Mouse (Mus musculus) kidney, embryonic 16.5 days (tissue): Measurements from ENCODE around the gene Esrrg. TPM values are rescaled to one million over a fixed set of nuclear protein-coding genes. Genes with fewer than 3 reads are reported as not detected.

Source experiments
- ATAC-seq: fragments of 200-750 bp; cut with Nextera tagmentation; 2 replicates; pipeline ENCODE4 v1.8.0; 2017; ENCODE audit warnings: moderate TSS enrichment; ENCODE audit not compliant: low FRiP score, low TSS enrichment
- H3K27ac ChIP-seq: fragments of 300-500 bp; sonication (generic); 2 replicates; pipeline ENCODE4 v1.5.1; 2014; ENCODE audit warnings: low read length
- H3K27me3 ChIP-seq: fragments of 300-500 bp; sonication (generic); 2 replicates; pipeline ENCODE4 v1.6.1; 2014; ENCODE audit warnings: low read length, control low read depth, mixed read lengths; ENCODE audit not compliant: insufficient read depth
- H3K36me3 ChIP-seq: fragments of 300-500 bp; sonication (generic); 2 replicates; pipeline ENCODE4 v1.6.1; 2014; ENCODE audit warnings: low read length, control low read depth, mixed read lengths; ENCODE audit not compliant: insufficient read depth
- H3K4me1 ChIP-seq: fragments of 300-500 bp; sonication (generic); 2 replicates; pipeline ENCODE4 v1.6.1; 2014; ENCODE audit warnings: low read length, control low read depth, mixed read lengths; ENCODE audit not compliant: insufficient read depth
- H3K4me2 ChIP-seq: fragments of 300-500 bp; sonication (generic); replicated peaks from 2 replicates; pipeline ENCODE4 v1.6.1; 2014; ENCODE audit warnings: low read depth, low read length
- H3K4me3 ChIP-seq: fragments of 300-500 bp; sonication (generic); 2 replicates; pipeline ENCODE4 v1.5.1; 2014; ENCODE audit warnings: mild to moderate bottlenecking, low read length
- H3K9ac ChIP-seq: fragments of 300-500 bp; sonication (generic); replicated peaks from 2 replicates; pipeline ENCODE4 v1.6.1; 2014; ENCODE audit warnings: low read length
- H3K9me3 ChIP-seq: fragments of 300-500 bp; sonication (generic); 2 replicates; pipeline ENCODE4 v1.6.1; 2016; ENCODE audit warnings: low read length, control low read depth
- WGBS: fragments of 180-500 bp; shearing (Covaris S2); extraction: QIAGEN DNeasy Blood & Tissue Kit; methylation state at CpG from one replicate; pipeline ENCODE4 v1.1.7; 2014; 5-methylcytosine and 5-hydroxymethylcytosine counted together
- polyA plus RNA-seq: library from polyadenylated mRNA; unstranded; fragments of >200 nt; fragmentation: Nextera tagmentation; extraction: Ambion mirVana; gene quantifications from 2 replicates; pipeline ENCODE4 v1.2.1, GENCODE M21; 2015

The Esrrg gene
- polyA plus RNA-seq, 1 experiment from 2014 or later: 36.0 TPM

DNA sequence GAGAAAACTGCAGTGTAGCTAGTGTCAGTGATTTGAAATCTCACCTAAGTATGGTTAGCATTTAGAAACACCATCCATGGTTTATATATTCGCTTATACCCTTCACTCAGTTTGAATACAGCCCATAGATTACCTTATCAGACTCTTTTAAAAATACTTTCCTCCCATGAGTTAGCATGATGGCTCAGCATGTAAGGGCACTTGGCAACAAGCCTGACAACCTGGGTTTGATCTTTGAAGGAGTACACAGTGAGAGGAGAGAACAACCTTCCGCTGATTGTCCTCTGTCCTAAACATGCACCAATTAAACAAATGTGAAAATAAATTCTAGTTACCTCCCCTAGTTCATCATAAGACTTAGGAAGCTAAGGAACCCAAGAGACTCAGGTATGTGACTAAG is 550.5 kb downstream of the Esrrg start:
- Histone ChIP-seq H3K27me3 (no peaks in the 10 kb centered on the region), H3K9ac (no peak overlapping the region), H3K4me2 (no peak overlapping the region), H3K4me3 (no peak overlapping the region), H3K36me3 (no peaks in the 10 kb centered on the region), H3K9me3 (no peaks in the 10 kb centered on the region), H3K27ac (no peak overlapping the region), H3K4me1 (no peaks in the 10 kb centered on the region)
- ATAC-seq: no peak
- 92% methylated on average over 2 of the region's 2 CpGs for WGBS

DNA sequence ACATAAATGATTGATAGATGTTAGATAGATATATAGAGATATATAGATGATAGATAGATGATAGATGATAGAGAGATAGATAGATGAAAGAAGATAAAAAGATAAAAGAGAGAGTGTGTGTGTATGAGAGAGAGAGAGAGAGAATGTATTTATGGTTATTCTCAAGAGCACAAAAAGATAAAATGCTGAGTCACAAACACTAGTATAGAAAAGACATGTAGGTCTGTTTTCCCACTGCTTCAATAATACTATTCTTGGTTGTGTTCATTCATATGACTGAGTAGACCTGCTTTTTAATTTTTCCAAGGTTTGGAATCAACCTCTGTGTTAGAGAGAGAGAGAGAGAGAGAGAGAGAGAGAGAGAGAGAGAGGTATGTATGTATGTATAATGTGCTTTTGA is 554.5 kb downstream of the Esrrg start:
- Histone ChIP-seq H3K27ac (no peak overlapping the region), H3K4me2 (no peak overlapping the region), H3K4me1 (no peaks in the 10 kb centered on the region), H3K4me3 (no peak overlapping the region), H3K36me3 (no peaks in the 10 kb centered on the region), H3K9me3 (no peaks in the 10 kb centered on the region), H3K9ac (no peak overlapping the region), H3K27me3 (no peaks in the 10 kb centered on the region)
- ATAC-seq: no peak

DNA sequence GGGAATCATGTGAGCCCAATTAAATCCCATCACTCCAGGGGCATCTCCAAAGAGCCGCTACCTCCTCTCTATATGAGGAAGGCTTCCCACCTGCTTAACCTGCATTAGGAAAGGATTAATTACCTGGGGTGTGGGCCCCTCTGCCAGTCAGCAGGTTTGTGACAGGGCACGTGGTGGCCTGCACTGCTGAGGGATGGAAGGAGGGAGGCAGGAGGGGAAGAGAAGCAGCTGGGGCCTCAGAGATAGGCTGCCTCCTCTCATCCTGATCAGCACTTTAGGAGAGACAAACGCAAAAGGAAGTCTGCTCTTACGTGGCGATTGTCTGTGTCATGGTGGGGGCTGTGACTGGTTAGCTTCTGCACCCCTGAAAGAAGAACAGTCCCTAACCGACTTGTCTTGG is 555.7 kb downstream of the Esrrg start:
- Histone ChIP-seq H3K36me3 (no peaks in the 10 kb centered on the region), H3K9me3 (no peaks in the 10 kb centered on the region), H3K27me3 (no peaks in the 10 kb centered on the region), H3K4me3 (no peak overlapping the region), H3K9ac (no peak overlapping the region), H3K4me1 (no peaks in the 10 kb centered on the region), H3K4me2 (no peak overlapping the region), H3K27ac (no peak overlapping the region)
- no peak for ATAC-seq
- 58% methylated on average over 6 of the region's 6 CpGs for WGBS

DNA sequence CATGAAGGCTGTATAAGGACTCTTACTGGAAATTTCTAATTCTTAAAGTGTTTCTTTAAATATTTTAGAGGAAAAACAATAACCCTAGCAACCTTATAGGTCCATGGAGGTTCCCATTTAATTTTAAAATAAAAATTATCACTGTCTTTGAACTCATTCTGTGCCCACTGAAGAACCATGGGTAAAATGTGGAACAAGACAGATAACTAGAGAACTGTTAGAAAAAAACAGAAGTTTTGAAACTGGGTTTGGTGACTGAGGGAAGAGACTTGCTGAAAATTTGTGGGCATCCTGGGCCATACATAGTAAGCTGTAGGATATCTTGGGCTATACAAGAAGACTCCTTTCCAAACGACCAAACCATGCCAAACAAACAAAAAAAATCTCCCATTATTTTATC is 565.3 kb downstream of the Esrrg start:
- no peak for ATAC-seq
- WGBS: 40% methylated on average over 1 of the region's 1 CpGs

DNA sequence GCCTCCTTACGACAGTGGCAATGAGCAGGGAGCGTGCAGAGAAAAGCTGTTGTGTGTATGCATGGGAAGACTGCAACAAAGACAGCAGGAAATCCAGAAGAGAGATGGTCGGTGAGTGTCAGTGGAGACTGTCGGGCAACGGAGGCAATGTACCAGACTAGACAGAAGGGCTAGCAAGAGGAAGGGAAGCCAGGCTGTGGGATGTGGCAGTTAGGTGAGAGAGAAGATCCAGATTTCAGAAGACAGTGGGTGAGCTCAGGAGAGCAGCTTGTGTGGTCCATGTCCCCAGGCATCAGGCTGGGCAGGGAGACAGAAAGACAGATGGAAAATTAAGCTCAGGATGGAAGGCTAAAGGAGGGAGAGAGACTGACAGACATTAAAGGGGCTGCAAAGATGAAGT is 574.4 kb downstream of the Esrrg start:
- ATAC-seq: no peak
- no peak overlapping the region for H3K4me3 ChIP-seq
- no peak overlapping the region for H3K4me2 ChIP-seq
- no peak overlapping the region for H3K9ac ChIP-seq
- WGBS: 89% methylated on average over 5 of the region's 5 CpGs
- no peaks in the 10 kb centered on the region for H3K4me1 ChIP-seq
- H3K27me3 ChIP-seq: no peaks in the 10 kb centered on the region
- H3K27ac ChIP-seq: no peak overlapping the region
- no peaks in the 10 kb centered on the region for H3K9me3 ChIP-seq
- H3K36me3 ChIP-seq: no peaks in the 10 kb centered on the region

More for the DNA sequence above, 565.3 kb downstream of the Esrrg start:
- Histone ChIP-seq H3K27me3 (no peaks in the 10 kb centered on the region), H3K4me1 (no peaks in the 10 kb centered on the region), H3K9me3 (no peaks in the 10 kb centered on the region), H3K27ac (no peak overlapping the region), H3K36me3 (no peaks in the 10 kb centered on the region), H3K4me2 (no peak overlapping the region), H3K4me3 (no peak overlapping the region), H3K9ac (no peak overlapping the region)

DNA sequence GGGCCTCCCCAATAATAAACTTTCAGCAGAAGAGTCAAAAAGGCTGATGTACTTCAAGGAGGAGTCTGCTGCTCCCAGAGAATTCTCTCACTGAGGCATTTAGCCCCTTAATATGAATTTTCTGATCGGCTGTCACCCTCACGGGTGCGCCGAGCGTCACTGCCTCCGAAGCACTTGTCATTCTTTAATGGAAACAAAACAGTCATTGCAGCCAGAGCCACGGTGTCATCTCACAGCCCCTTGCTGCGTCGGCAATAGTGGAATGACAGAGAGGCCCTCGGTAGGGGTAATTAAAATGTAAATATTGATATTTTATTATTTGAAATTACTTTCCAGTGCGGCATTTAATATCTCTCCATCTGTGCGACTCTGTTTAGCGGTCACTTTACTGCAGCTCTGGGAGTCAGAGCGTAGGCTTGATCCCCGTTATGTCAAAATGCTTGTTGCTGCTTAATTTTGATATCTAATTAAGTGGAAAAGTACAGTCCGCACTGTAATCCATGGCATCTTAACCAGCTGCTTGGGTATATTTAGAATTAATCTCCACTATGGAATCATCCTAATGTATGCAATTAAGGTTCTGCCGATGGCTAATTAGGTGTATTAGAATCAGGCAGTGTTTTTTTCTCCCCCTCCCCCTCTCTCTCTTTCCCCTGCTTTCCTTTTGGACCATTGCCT is 578.0 kb downstream of the Esrrg start:
- WGBS: 53% methylated on average over 17 of the region's 17 CpGs
- ATAC-seq: no peak
- Histone ChIP-seq H3K27ac (no peak overlapping the region), H3K27me3 (no peaks in the 10 kb centered on the region), H3K36me3 (no peaks in the 10 kb centered on the region), H3K9ac (no peak overlapping the region), H3K4me1 (no peaks in the 10 kb centered on the region), H3K4me2 (no peak overlapping the region), H3K9me3 (no peaks in the 10 kb centered on the region), H3K4me3 (no peak overlapping the region)

DNA sequence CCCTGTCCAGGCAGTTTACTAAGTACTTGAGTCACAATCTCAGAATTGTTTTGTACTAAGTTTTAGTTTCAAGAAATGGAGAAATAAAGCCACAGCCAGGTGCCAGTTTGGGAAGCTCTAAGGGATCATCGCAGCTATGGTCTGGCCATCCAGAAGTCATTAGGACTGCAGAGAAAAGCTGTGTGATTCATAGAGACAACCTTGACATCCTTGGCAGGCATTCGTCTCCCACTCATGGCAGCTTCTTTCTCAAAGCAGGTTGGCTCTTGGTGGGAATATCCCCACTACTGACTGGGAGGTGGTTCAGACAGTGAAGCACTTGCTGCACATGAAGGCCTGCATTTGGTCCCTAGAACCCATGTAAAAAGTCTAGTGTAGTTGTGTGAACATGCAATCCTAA is 584.4 kb downstream of the Esrrg start:
- WGBS: 92% methylated on average over 2 of the region's 2 CpGs
- Histone ChIP-seq H3K27me3 (no peaks in the 10 kb centered on the region), H3K9ac (no peak overlapping the region), H3K36me3 (no peaks in the 10 kb centered on the region), H3K27ac (no peak overlapping the region), H3K9me3 (no peaks in the 10 kb centered on the region), H3K4me3 (no peak overlapping the region), H3K4me1 (no peaks in the 10 kb centered on the region; the same call in 1 of the 2 replicates), H3K4me2 (no peak overlapping the region)
- no peak for ATAC-seq

DNA sequence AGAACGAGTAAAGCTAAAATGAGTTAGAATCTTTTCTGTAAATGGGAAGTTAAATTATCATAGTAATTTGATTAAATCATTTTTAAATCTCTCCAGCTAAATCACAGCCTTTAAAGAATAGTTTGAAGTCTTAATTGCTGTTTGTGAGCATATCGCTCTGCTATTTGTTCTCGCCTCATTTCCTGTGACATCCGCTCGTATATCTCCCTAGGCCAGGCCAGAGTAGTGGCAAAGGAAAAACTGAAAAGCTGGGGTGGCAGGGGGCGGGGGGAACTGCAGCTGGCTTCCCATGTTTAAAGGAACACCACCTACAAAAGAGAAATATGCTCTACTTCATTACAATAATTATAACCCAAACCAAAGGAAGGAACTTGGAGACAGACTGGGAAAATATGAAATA is 598.8 kb downstream of the Esrrg start:
- Histone ChIP-seq H3K9me3 (no peaks in the 10 kb centered on the region), H3K36me3 (no peaks in the 10 kb centered on the region), H3K9ac (no peak overlapping the region), H3K4me1 (0 out of 2 replicates have a peak, but pooled peaks cover 3% of the 10 kb centered on the region), H3K27me3 (no peaks in the 10 kb centered on the region), H3K4me3 (no peak overlapping the region), H3K27ac (no peak overlapping the region), H3K4me2 (no peak overlapping the region)
- 17% methylated on average over 6 of the region's 6 CpGs for WGBS
- peak; percentile 75; the same call in 1 of the 2 replicates for ATAC-seq

DNA sequence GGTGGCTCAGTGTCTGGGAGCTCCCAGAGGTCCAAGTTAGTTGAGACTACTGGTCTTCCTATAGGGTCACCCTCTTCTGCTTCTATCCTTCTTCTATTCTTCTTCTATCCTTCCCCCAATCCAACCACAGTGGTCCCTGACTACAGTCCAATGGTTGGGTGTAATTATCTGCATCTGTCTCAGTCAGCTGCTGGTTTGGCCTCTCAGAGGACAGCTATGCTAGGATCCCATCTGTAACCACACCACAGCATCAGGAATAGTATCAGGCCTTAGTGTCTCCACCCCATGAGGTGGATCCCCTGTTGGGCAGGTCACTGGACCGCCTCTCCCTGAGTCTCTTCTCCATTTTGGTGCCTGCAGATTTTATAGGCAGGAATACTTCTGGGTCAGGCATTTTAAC is 600.4 kb downstream of the Esrrg start:
- no peaks in the 10 kb centered on the region for H3K9me3 ChIP-seq
- WGBS: 90% methylated on average over 1 of the region's 1 CpGs
- H3K4me2 ChIP-seq: no peak overlapping the region
- H3K4me1 ChIP-seq: 0 out of 2 replicates have a peak, but pooled peaks cover 3% of the 10 kb centered on the region
- H3K9ac ChIP-seq: no peak overlapping the region
- H3K4me3 ChIP-seq: no peak overlapping the region
- ATAC-seq: no peak
- no peaks in the 10 kb centered on the region for H3K36me3 ChIP-seq
- no peaks in the 10 kb centered on the region for H3K27me3 ChIP-seq
- H3K27ac ChIP-seq: no peak overlapping the region

DNA sequence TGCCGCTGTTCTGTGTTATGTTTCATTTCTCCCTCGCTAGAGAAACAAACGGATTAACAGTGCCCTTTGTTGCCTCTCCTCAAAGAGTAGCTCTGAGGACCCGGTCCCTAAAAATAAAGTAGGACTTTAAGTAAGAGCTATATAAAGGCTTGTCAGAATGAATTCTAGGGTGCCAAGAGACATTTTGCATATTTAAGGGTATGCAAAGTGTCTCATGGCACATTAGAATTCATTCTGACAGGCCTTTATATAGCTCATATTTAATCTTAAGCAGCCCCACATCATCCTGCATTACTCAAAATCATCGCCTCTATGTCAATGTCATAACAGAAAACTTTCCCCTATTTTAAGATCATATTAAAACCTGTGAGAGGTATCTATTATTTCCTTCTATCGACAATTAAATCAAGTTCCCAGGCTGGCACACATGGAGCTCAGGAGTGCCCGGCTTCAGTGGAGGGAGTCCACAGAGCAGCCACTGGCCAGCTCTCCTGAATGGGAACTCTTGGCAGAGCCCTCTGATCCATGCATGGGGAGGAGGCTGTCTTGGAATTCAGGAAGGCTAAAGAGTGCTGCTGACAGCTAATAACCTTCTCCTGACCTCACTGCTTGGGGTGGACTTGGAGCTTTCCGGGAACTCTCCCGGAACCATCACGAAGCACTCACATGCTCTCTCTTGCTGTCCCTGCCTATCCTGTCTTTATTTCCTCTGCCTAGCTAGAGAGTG is 606.5 kb downstream of the Esrrg start:
- Histone ChIP-seq H3K4me3 (no peak overlapping the region), H3K9me3 (no peaks in the 10 kb centered on the region)
- 57% methylated on average over 10 of the region's 10 CpGs for WGBS

More for the DNA sequence above, 606.5 kb downstream of the Esrrg start:
- Histone ChIP-seq H3K27ac (no peak overlapping the region), H3K4me1 (peaks cover 3% of the 10 kb centered on the region; the same call in 1 of the 2 replicates), H3K36me3 (no peaks in the 10 kb centered on the region), H3K27me3 (no peaks in the 10 kb centered on the region), H3K4me2 (no peak overlapping the region), H3K9ac (no peak overlapping the region)
- peak; percentile 35; the same call in 1 of the 2 replicates for ATAC-seq
